Mouse (Mus musculus) G1E (cell line): Measurements from ENCODE around the gene Gdpd1. TPM values are rescaled to one million over a fixed set of nuclear protein-coding genes. Genes with fewer than 3 reads are reported as not detected.
"Not testable (repeated sequence)": the region's sequence is repeated elsewhere in the genome, so short reads cannot be mapped to it uniquely, and the experiment has no call there.

ENCODE experiments used
- ATAC-seq: 2 replicates; pipeline ENCODE4 v1.8.0; 2016; ENCODE audit warnings: mild to moderate bottlenecking; ENCODE audit not compliant: insufficient number of reproducible peaks, poor library complexity, low FRiP score, severe bottlenecking; ENCODE audit errors: extremely low read depth
- DNase-seq: peaks from one replicate; pipeline ENCODE4 v3.0.0; 2012; ENCODE audit warnings: low spot score
- H3K27me3 ChIP-seq: 2 replicates; pipeline ENCODE4 v1.6.1; 2012; ENCODE audit warnings: mild to moderate bottlenecking, low read length, inconsistent platforms; ENCODE audit not compliant: insufficient read depth
- H3K36me3 ChIP-seq: replicated peaks from 2 replicates; pipeline ENCODE3; 2012; ENCODE audit warnings: mild to moderate bottlenecking, inconsistent platforms
- H3K4me1 ChIP-seq: 2 replicates; pipeline ENCODE4 v1.6.1; 2012; ENCODE audit warnings: low read depth, low read length, inconsistent platforms, mixed read lengths; ENCODE audit not compliant: insufficient read depth
- H3K4me3 ChIP-seq: 2 replicates; pipeline ENCODE4 v1.5.1; 2012; ENCODE audit warnings: low read depth, mild to moderate bottlenecking, inconsistent platforms, low read length, moderate library complexity, mixed read lengths
- H3K9me3 ChIP-seq: replicated peaks from 2 replicates; pipeline ENCODE4 v1.6.1; 2012; ENCODE audit warnings: inconsistent platforms
- CTCF ChIP-seq: IDR thresholded peaks from 2 replicates; pipeline ENCODE4 v1.5.1; 2012; ENCODE audit warnings: low read depth, low read length, inconsistent platforms, mixed read lengths
- GATA1 ChIP-seq: IDR thresholded peaks from 2 replicates; pipeline ENCODE4 v1.6.1; 2012; ENCODE audit warnings: borderline replicate concordance, low read length, inconsistent platforms, mixed read lengths
- GATA2 ChIP-seq: IDR thresholded peaks from 2 replicates; pipeline ENCODE4 v1.6.1; 2012; ENCODE audit warnings: low read depth, low read length, inconsistent platforms, borderline replicate concordance
- POLR2AphosphoS5 ChIP-seq: IDR thresholded peaks from 2 replicates; pipeline ENCODE4 v1.6.1; 2012; ENCODE audit warnings: low read depth, low read length, inconsistent platforms; ENCODE audit not compliant: insufficient replicate concordance
- TAL1 ChIP-seq: conservative IDR thresholded peaks from 2 replicates; pipeline ENCODE4 v1.6.1; 2012; ENCODE audit warnings: low read depth, low read length, inconsistent platforms, mixed read lengths
- polyA plus RNA-seq: library from polyadenylated mRNA; stranded (reverse); fragments of >175 nt; gene quantifications from 2 replicates; pipeline ENCODE4 v1.2.3, GENCODE M21; 2012
- total RNA-seq, 2 experiments: library from RNA; stranded (forward) in 1 of 2; stranded (reverse) in 1 of 2; fragments of 200-1000 nt in 1 of 2; fragments of >200 nt in 1 of 2; fragmentation: Nextera tagmentation in 1 of 2; gene quantifications; 2 replicates each; pipeline ENCODE4 v1.2.3; 2014 to 2017

Gdpd1 gene
- total and polyA plus RNA-seq, 3 experiments, result 0.05 to 1.5 (median 0.87) TPM

DNA sequence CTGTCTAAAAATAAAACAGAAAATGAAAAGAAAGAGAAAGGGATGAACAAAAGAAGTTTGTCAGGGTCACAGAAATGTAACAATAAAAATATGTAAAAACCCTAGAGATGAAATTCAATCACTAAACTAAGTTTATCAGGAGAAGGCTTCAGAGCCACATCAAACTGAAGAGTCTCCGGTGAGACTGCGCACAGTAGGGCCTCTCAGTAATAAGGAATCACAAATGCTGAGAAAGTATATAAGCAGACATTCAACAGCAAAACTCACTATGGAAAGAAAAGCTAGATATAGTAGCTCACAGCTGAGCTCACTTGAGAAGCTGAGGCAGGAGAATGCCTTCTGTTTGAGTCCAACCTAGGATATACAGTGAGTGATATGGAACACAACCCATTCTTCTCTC lies 13.5 kb downstream of the Gdpd1 start:
- no peak overlapping the region for H3K4me3 ChIP-seq
- H3K9me3 ChIP-seq, result no peaks in the 10 kb centered on the region
- ATAC-seq (no peak), DNase-seq (no peak)
- no peaks in the 10 kb centered on the region for H3K36me3 ChIP-seq
- H3K4me1 ChIP-seq, result no peaks in the 10 kb centered on the region
- H3K27me3 ChIP-seq, result peaks cover 4% of the 10 kb centered on the region; the same call in 1 of the 2 replicates
- TF ChIP-seq GATA2, result no peak
- TF ChIP-seq GATA1, result no peak
- TF ChIP-seq TAL1, result no peak
- TF ChIP-seq POLR2AphosphoS5, result no peak
- TF ChIP-seq CTCF, result no peak

DNA sequence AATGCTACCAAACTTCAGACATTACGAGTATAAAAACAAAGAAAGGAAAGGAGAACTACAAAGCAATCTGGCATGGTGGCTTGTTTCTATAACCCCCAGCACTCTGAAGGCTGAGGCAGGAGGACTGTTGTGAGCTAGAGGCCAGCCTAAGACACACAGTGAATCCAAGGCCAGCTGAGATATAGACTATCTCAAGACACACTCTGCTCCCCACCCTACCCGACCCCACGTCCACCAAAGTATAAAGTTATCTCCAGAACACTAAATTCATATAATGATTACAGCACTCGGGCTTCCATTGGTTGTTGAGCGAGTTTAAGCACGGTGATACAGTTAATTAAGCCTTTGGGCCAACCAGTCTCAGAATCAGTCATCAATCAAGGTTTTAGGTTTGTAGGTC lies 17.6 kb downstream of the Gdpd1 start:
- no peak for TF ChIP-seq GATA2
- H3K4me3 ChIP-seq, result no peak overlapping the region
- DNase-seq (no peak), ATAC-seq (no peak)
- H3K36me3 ChIP-seq, result no peaks in the 10 kb centered on the region
- peaks cover 3% of the 10 kb centered on the region; the same call in 1 of the 2 replicates for H3K27me3 ChIP-seq
- H3K9me3 ChIP-seq, result no peaks in the 10 kb centered on the region
- no peaks in the 10 kb centered on the region for H3K4me1 ChIP-seq

DNA sequence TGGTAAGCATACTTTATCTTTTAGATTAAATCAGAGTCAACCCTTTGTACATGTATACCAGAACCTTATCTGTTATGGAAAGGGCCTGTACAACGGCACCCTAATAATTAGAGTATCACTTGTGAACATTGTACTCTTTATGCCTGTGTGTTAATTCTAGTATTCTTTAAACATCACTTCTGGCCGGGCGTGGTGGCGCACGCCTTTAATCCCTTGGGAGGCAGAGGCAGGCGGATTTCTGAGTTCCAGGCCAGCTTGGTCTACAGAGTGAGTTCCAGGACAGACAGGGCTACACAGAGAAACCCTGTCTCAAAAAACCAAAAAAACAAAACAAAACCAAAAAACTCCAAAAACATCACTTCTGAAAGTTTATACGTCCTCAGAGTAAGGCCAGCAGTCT lies 25.0 kb downstream of the Gdpd1 start:
- not testable (repeated sequence) for H3K36me3 ChIP-seq, H3K9me3 ChIP-seq, H3K27me3 ChIP-seq, DNase-seq, H3K4me3 ChIP-seq, ATAC-seq
- peaks cover 21% of the 10 kb centered on the region for H3K4me1 ChIP-seq

- H3K4me3 ChIP-seq, result no peak overlapping the region
- TF ChIP-seq TAL1, result peak; percentile 57
- TF ChIP-seq CTCF, result no peak
- TF ChIP-seq POLR2AphosphoS5, result no peak
- no peak for TF ChIP-seq GATA1
- no peak for TF ChIP-seq GATA2
- H3K36me3 ChIP-seq, result no peaks in the 10 kb centered on the region
- no peak for DNase-seq
- ATAC-seq, result no peak
- H3K27me3 ChIP-seq, result peaks cover under 1% of the 10 kb centered on the region; the same call in 1 of the 2 replicates
- H3K9me3 ChIP-seq, result no peaks in the 10 kb centered on the region
- H3K4me1 ChIP-seq, result peaks cover 21% of the 10 kb centered on the region
Measured at GRCm38 (mm10) chr11:87046968-87047367, 26.9 kb downstream of the Gdpd1 start.

GRCm38 (mm10) chr11:87043052-87043451 lies 30.8 kb downstream of the Gdpd1 start:
- TF ChIP-seq GATA2 (no peak), GATA1 (no peak), CTCF (no peak), POLR2AphosphoS5 (no peak), TAL1 (no peak)
- Histone ChIP-seq H3K36me3 (no peaks in the 10 kb centered on the region), H3K4me1 (peaks cover 19% of the 10 kb centered on the region), H3K27me3 (no peaks in the 10 kb centered on the region), H3K9me3 (no peaks in the 10 kb centered on the region), H3K4me3 (no peak overlapping the region)
- no peak for ATAC-seq
- DNase-seq, result no peak

DNA sequence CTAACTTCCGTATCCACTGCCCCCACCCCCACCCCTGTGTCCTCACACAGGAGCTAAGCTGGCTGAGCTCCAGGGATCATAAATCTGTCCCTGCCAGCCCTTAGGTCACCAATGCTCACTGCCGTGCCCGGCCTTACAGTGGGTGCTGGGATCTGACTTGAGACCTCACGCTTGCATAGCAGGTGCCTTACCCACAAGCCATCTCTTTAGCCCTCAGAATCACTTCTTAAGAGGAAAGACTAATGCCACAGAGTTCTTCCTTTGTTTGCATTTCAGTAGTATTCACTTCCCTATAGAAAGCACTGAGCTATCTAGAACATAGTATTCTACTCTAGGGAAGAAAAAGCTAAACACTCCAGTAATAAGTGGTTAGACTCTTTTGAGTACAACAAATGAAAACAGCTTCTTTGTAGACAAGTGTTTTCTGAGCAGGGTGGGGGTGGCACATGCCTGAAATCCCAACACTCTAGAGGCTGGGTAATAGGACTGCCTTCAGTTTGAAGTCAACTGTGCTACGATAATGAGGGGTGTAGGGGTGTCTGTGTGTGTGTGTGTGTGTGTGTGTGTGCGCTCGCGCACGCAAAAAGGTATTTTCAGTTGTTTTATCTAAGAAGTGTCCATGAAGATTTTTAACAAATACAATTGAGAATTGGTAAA lies 34.4 kb downstream of the Gdpd1 start:
- Histone ChIP-seq H3K27me3 (no peaks in the 10 kb centered on the region), H3K9me3 (no peaks in the 10 kb centered on the region), H3K4me1 (no peaks in the 10 kb centered on the region; the same call in 1 of the 2 replicates), H3K4me3 (no peak overlapping the region), H3K36me3 (no peaks in the 10 kb centered on the region)
- DNase-seq (no peak), ATAC-seq (no peak)
- TF ChIP-seq POLR2AphosphoS5 (no peak), GATA2 (no peak), CTCF (no peak), TAL1 (no peak), GATA1 (no peak)

- ATAC-seq (no peak), DNase-seq (no peak)
- TF ChIP-seq CTCF, result 0 out of 2 replicates have a peak, but pooled peaks have one; percentile 11
- no peak for TF ChIP-seq GATA1
- no peaks in the 10 kb centered on the region for H3K27me3 ChIP-seq
- H3K9me3 ChIP-seq, result no peaks in the 10 kb centered on the region
- H3K4me3 ChIP-seq, result no peak overlapping the region
- no peaks in the 10 kb centered on the region for H3K36me3 ChIP-seq
- H3K4me1 ChIP-seq, result no peaks in the 10 kb centered on the region
Measured at GRCm38 (mm10) chr11:87036180-87036579, 37.7 kb downstream of the Gdpd1 start.
